Mouse (Mus musculus): ENCODE measurements around the gene Prdx3.

The Prdx3 gene

GRCm38 (mm10) chr19:60874064-60874694 is at the start of gene Prdx3:
TSS of gene Prdx3 (minus strand) at chr19:60874556.
- peak; percentile 84 for DNase-seq (ENCODE audit: low read depth)

GRCm38 (mm10) chr19:60916869-60917570 is 42.7 kb upstream of the Prdx3 start:
- DNase-seq (ENCODE audit: low read depth): no peak

- DNase-seq (ENCODE audit: low read depth): no peak
Observed at GRCm38 (mm10) chr19:60915862-60916261, 41.5 kb upstream of the Prdx3 start.

- DNase-seq (ENCODE audit: low read depth): no peak
Observed at GRCm38 (mm10) chr19:60915236-60915635, 40.9 kb upstream of the Prdx3 start.

- no peak for DNase-seq (ENCODE audit: low read depth)
Observed at GRCm38 (mm10) chr19:60911653-60912052, 37.3 kb upstream of the Prdx3 start.

- DNase-seq (ENCODE audit: low read depth): no peak
Observed at GRCm38 (mm10) chr19:60910304-60910703, 35.9 kb upstream of the Prdx3 start.

GRCm38 (mm10) chr19:60905477-60905876 is 31.1 kb upstream of the Prdx3 start:
- DNase-seq (ENCODE audit: low read depth): no peak

- DNase-seq (ENCODE audit: low read depth): no peak
Observed at GRCm38 (mm10) chr19:60903971-60904370, 29.6 kb upstream of the Prdx3 start.

GRCm38 (mm10) chr19:60903139-60903538 is 28.8 kb upstream of the Prdx3 start:
- no peak for DNase-seq (ENCODE audit: low read depth)

GRCm38 (mm10) chr19:60895251-60895880 is 21.0 kb upstream of the Prdx3 start:
- no peak for DNase-seq (ENCODE audit: low read depth)

GRCm38 (mm10) chr19:60891934-60892547 is 17.7 kb upstream of the Prdx3 start:
- no peak for DNase-seq (ENCODE audit: low read depth)

- no peak for DNase-seq (ENCODE audit: low read depth)
Observed at GRCm38 (mm10) chr19:60891123-60891470, 16.7 kb upstream of the Prdx3 start.

- no peak for DNase-seq (ENCODE audit: low read depth)
Observed at GRCm38 (mm10) chr19:60890391-60891122, 16.2 kb upstream of the Prdx3 start.

GRCm38 (mm10) chr19:60889714-60890315 is 15.5 kb upstream of the Prdx3 start, which contains the start of gene Grk5:
TSS of gene Grk5 (plus strand) at chr19:60889749.
- peak; percentile 76 for DNase-seq (ENCODE audit: low read depth)

- no peak for DNase-seq (ENCODE audit: low read depth)
Observed at GRCm38 (mm10) chr19:60889101-60889713, 14.9 kb upstream of the Prdx3 start.

- no peak for DNase-seq (ENCODE audit: low read depth)
Observed at GRCm38 (mm10) chr19:60887637-60888036, 13.3 kb upstream of the Prdx3 start.

GRCm38 (mm10) chr19:60883129-60883528 is 8.8 kb upstream of the Prdx3 start:
- DNase-seq (ENCODE audit: low read depth): no peak

- DNase-seq (ENCODE audit: low read depth): no peak
Observed at GRCm38 (mm10) chr19:60873501-60873900, 855 bp downstream of the Prdx3 start.

GRCm38 (mm10) chr19:60872272-60872671 is 2.1 kb downstream of the Prdx3 start:
- no peak for DNase-seq (ENCODE audit: low read depth)

- no peak for DNase-seq (ENCODE audit: low read depth)
Observed at GRCm38 (mm10) chr19:60871366-60871765, 3.0 kb downstream of the Prdx3 start.

GRCm38 (mm10) chr19:60870489-60870888 is 3.9 kb downstream of the Prdx3 start:
- no peak for DNase-seq (ENCODE audit: low read depth)

All from fibroblast of lung, adult 2 months (primary cell).